Mouse (Mus musculus) hindbrain, embryonic 12.5 days (tissue): ENCODE results near the gene Vmn1r219. TPM values are rescaled to one million over a fixed set of nuclear protein-coding genes. Genes with fewer than 3 reads are reported as not detected.
"Not testable (repeated sequence)": the region's sequence is repeated elsewhere in the genome, so short reads cannot be mapped to it uniquely, and the experiment has no call there.

ENCODE experiments used
- ATAC-seq: fragments of 200-750 bp; cut with Nextera tagmentation; 2 replicates; pipeline ENCODE4 v1.8.0; 2017; ENCODE audit warnings: moderate TSS enrichment; ENCODE audit not compliant: low FRiP score
- H3K27ac ChIP-seq: fragments of 300-500 bp; sonication (generic); 2 replicates; pipeline ENCODE4 v1.5.1; 2016; ENCODE audit warnings: mild to moderate bottlenecking
- H3K27me3 ChIP-seq: fragments of 300-500 bp; sonication (generic); 2 replicates; pipeline ENCODE4 v1.6.1; 2016; ENCODE audit warnings: mild to moderate bottlenecking
- H3K36me3 ChIP-seq: fragments of 300-500 bp; sonication (generic); 2 replicates; pipeline ENCODE4 v1.6.1; 2016; ENCODE audit warnings: mild to moderate bottlenecking
- H3K4me1 ChIP-seq: fragments of 300-500 bp; sonication (generic); 2 replicates; pipeline ENCODE4 v1.6.1; 2016
- H3K4me2 ChIP-seq: fragments of 300-500 bp; sonication (generic); replicated peaks from 2 replicates; pipeline ENCODE4 v1.6.1; 2016; ENCODE audit warnings: mild to moderate bottlenecking
- H3K4me3 ChIP-seq: fragments of 300-500 bp; sonication (generic); 2 replicates; pipeline ENCODE4 v1.5.1; 2016; ENCODE audit warnings: mild to moderate bottlenecking
- H3K9ac ChIP-seq: fragments of 300-500 bp; sonication (generic); 2 replicates; pipeline ENCODE4 v1.6.1; 2016; ENCODE audit warnings: mild to moderate bottlenecking, moderate library complexity
- H3K9me3 ChIP-seq: fragments of 300-500 bp; sonication (generic); replicated peaks from 2 replicates; pipeline ENCODE4 v1.6.1; 2016; ENCODE audit warnings: mild to moderate bottlenecking
- WGBS: fragments of 180-500 bp; shearing (Covaris S2); methylation state at CpG from one replicate; pipeline ENCODE4 v1.1.7; 2016; 5-methylcytosine and 5-hydroxymethylcytosine counted together
- polyA plus RNA-seq: library from polyadenylated mRNA; unstranded; fragments of >200 nt; fragmentation: Nextera tagmentation; extraction: Ambion mirVana; gene quantifications from 2 replicates; pipeline ENCODE4 v1.2.1, GENCODE M21; 2016

The Vmn1r219 gene
- not detected in 2 replicates for polyA plus RNA-seq

DNA sequence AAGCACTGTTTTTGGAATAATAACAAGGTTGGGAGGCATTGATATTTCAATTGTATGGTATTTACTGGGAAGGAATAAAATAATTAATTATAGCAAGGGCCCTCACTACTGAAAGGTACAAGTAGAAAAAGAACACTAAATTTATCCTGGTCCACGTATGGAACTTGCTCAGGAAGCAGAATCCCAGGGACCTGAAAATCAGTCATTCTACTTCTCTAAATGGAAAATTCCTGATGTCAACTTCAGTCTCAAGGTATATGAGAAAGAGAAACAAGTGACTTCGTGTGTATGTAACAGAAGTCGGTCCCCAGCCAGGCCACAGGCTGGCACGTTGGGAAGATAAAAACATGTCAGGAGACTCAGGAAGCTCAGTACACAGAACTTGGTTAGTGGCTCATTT, at the start of gene Vmn1r219:
Gene Vmn1r219 (plus strand): TSS at position 301 of the 400 bp plus-strand sequence.
- Histone ChIP-seq H3K4me1 (no peaks in the 10 kb centered on the region), H3K9me3 (no peaks in the 10 kb centered on the region), H3K27me3 (no peaks in the 10 kb centered on the region), H3K4me2 (no peak within 1 kb of the TSS), H3K4me3 (no peak within 1 kb of the TSS), H3K36me3 (no peaks in the 10 kb centered on the region), H3K27ac (no peak within 1 kb of the TSS), H3K9ac (no peak within 1 kb of the TSS)
- ATAC-seq: no peak
- 85% methylated on average over 4 of the region's 4 CpGs for WGBS

DNA sequence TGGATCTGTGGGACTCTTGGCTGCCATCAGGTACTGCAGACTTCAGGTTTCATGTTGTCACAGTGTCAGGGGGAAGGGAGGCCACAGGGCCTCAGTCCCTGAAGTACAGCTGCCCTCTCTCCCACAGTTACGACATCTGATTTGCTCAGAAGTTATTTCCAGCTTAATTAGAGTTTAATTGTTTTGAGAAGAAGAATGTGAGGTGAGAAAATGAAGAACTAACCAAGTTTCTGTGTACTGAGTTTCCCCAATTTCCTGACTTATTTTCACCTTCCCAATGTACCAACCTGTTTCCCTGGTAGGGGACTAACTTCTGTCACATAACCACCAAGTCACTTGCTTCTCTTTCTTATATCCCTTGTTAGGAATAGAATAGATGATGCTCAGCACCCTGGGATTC, 41.0 kb upstream of the Vmn1r219 start, which contains the start of gene Vmn1r217:
Gene Vmn1r217 (minus strand): TSS at position 101 of the 400 bp plus-strand sequence.
- not testable (repeated sequence) for H3K9ac ChIP-seq, H3K4me1 ChIP-seq, H3K36me3 ChIP-seq, H3K27ac ChIP-seq, ATAC-seq, H3K4me2 ChIP-seq, H3K27me3 ChIP-seq, H3K9me3 ChIP-seq, H3K4me3 ChIP-seq
- 80% methylated on average over 1 of the region's 1 CpGs for WGBS

DNA sequence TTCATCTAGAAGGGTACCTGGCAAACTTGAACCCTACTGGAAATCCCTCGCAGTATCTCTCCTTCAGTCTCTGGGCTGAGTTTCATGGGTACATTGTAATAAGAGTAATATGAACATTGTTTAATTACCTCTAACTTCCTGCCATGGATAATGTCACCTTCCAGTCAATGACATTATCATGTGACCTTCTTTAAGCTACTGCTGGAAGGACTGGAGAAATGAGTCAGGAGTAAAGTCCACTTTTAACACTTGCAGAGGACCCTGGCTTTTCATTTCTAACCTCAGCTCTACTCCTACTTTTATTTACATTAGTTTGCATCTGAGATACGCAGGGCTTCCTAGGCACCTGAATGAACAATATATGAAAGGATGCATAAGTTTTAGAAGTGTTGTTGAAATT, 38.5 kb upstream of the Vmn1r219 start:
- no peak for ATAC-seq
- Histone ChIP-seq H3K4me3 (no peak overlapping the region), H3K9ac (no peak overlapping the region), H3K4me2 (no peak overlapping the region), H3K27me3 (no peaks in the 10 kb centered on the region), H3K27ac (no peak overlapping the region), H3K9me3 (no peaks in the 10 kb centered on the region), H3K4me1 (no peaks in the 10 kb centered on the region), H3K36me3 (no peaks in the 10 kb centered on the region)
- WGBS: 87% methylated on average over 2 of the region's 2 CpGs

DNA sequence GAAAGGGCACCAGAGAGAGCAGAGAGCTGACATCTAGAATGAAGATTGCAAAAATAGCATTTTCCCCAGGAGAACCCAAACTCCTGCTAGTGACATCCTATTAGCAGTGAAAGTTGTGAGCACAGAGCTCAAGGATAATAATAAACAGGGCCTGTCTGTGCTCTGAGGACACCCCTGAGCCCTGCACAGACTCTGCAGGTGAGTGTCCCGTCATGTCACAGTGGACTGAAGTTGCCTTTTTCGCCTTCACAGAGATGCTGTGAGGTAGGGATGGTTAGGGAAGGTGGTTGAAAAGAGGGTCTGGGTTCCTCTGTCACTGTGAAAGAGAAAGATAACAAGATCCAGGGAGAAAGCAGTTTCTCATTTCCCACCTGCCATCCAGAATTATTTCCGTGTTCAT, 26.0 kb upstream of the Vmn1r219 start, which contains the start of gene Vmn1r218:
Gene Vmn1r218 (plus strand): TSS at position 57 of the 400 bp plus-strand sequence.
- H3K27ac ChIP-seq: no peak within 1 kb of the TSS
- 77% methylated on average over 3 of the region's 3 CpGs for WGBS

GRCm38 (mm10) chr13:23133501-23133900, 25.6 kb upstream of the Vmn1r219 start:
- H3K4me2 ChIP-seq: no peak overlapping the region
- no peaks in the 10 kb centered on the region for H3K36me3 ChIP-seq
- H3K4me1 ChIP-seq: no peaks in the 10 kb centered on the region
- no peaks in the 10 kb centered on the region for H3K27me3 ChIP-seq
- no peak overlapping the region for H3K27ac ChIP-seq
- H3K9me3 ChIP-seq: no peaks in the 10 kb centered on the region
- H3K9ac ChIP-seq: no peak overlapping the region
- 78% methylated on average over 1 of the region's 1 CpGs for WGBS
- ATAC-seq: no peak
- H3K4me3 ChIP-seq: no peak overlapping the region

More for the DNA sequence above, 26.0 kb upstream of the Vmn1r219 start, which contains the start of gene Vmn1r218:
- H3K4me2 ChIP-seq: no peak within 1 kb of the TSS
- no peaks in the 10 kb centered on the region for H3K27me3 ChIP-seq
- no peak within 1 kb of the TSS for H3K4me3 ChIP-seq
- no peaks in the 10 kb centered on the region for H3K4me1 ChIP-seq
- H3K9me3 ChIP-seq: no peaks in the 10 kb centered on the region
- no peak for ATAC-seq
- H3K36me3 ChIP-seq: no peaks in the 10 kb centered on the region
- H3K9ac ChIP-seq: no peak within 1 kb of the TSS

GRCm38 (mm10) chr13:23138880-23139279, 20.2 kb upstream of the Vmn1r219 start:
- no peak overlapping the region for H3K4me3 ChIP-seq
- H3K9me3 ChIP-seq: no peaks in the 10 kb centered on the region
- ATAC-seq: no peak
- no peaks in the 10 kb centered on the region for H3K4me1 ChIP-seq
- H3K4me2 ChIP-seq: no peak overlapping the region
- 90% methylated on average over 2 of the region's 2 CpGs for WGBS
- H3K36me3 ChIP-seq: no peaks in the 10 kb centered on the region
- H3K9ac ChIP-seq: no peak overlapping the region
- no peaks in the 10 kb centered on the region for H3K27me3 ChIP-seq
- H3K27ac ChIP-seq: no peak overlapping the region

- no peak for ATAC-seq
- no peaks in the 10 kb centered on the region for H3K4me1 ChIP-seq
Observed at GRCm38 (mm10) chr13:23157848-23158247, 1.3 kb upstream of the Vmn1r219 start.

GRCm38 (mm10) chr13:23166471-23166870, 7.4 kb downstream of the Vmn1r219 start:
- not testable (repeated sequence) for H3K9me3 ChIP-seq, H3K27ac ChIP-seq, H3K4me2 ChIP-seq, H3K36me3 ChIP-seq, ATAC-seq, H3K27me3 ChIP-seq, H3K9ac ChIP-seq, H3K4me3 ChIP-seq, H3K4me1 ChIP-seq
- 88% methylated on average over 4 of the region's 4 CpGs for WGBS

More at GRCm38 (mm10) chr13:23157848-23158247, 1.3 kb upstream of the Vmn1r219 start:
- no peaks in the 10 kb centered on the region for H3K36me3 ChIP-seq
- H3K9me3 ChIP-seq: no peaks in the 10 kb centered on the region
- WGBS: 75% methylated on average over 3 of the region's 3 CpGs
- no peak overlapping the region for H3K9ac ChIP-seq
- no peak overlapping the region for H3K27ac ChIP-seq
- no peak overlapping the region for H3K4me2 ChIP-seq
- no peak overlapping the region for H3K4me3 ChIP-seq
- H3K27me3 ChIP-seq: no peaks in the 10 kb centered on the region

- Histone ChIP-seq H3K27ac (no peak within 1 kb of the TSS), H3K4me1 (no peaks in the 10 kb centered on the region), H3K4me2 (no peak within 1 kb of the TSS), H3K9ac (no peak within 1 kb of the TSS), H3K9me3 (no peaks in the 10 kb centered on the region), H3K27me3 (no peaks in the 10 kb centered on the region), H3K4me3 (no peak within 1 kb of the TSS), H3K36me3 (no peaks in the 10 kb centered on the region)
- WGBS: 82% methylated on average over 2 of the region's 2 CpGs
- no peak for ATAC-seq
Observed at GRCm38 (mm10) chr13:23187875-23188274, 28.8 kb downstream of the Vmn1r219 start, which contains the start of gene Vmn1r220. Vmn1r220 (minus strand) TSS chr13:23187975.

GRCm38 (mm10) chr13:23203885-23204284, 44.8 kb downstream of the Vmn1r219 start:
- 82% methylated on average over 1 of the region's 1 CpGs for WGBS
- not testable (repeated sequence) for H3K4me2 ChIP-seq, H3K36me3 ChIP-seq, H3K27me3 ChIP-seq, H3K9me3 ChIP-seq, H3K27ac ChIP-seq, H3K4me3 ChIP-seq, H3K9ac ChIP-seq, H3K4me1 ChIP-seq, ATAC-seq

- H3K4me2 ChIP-seq, H3K36me3 ChIP-seq, ATAC-seq, H3K27ac ChIP-seq, H3K9ac ChIP-seq, H3K9me3 ChIP-seq, H3K4me3 ChIP-seq, H3K4me1 ChIP-seq, H3K27me3 ChIP-seq: not testable (repeated sequence)
- 94% methylated on average over 2 of the region's 2 CpGs for WGBS
Observed at GRCm38 (mm10) chr13:23213827-23214226, 54.7 kb downstream of the Vmn1r219 start, which contains the start of gene Vmn1r221. Vmn1r221 (plus strand) TSS chr13:23214127.
